Mouse (Mus musculus) CH12.LX (cell line): ENCODE measurements around the gene Tcp11.

Experiments
- BHLHE40 ChIP-seq: IDR thresholded peaks from 2 replicates; pipeline ENCODE4 v1.6.1; 2011; ENCODE audit warnings: mild to moderate bottlenecking, low read depth, low read length, improper control_type of control experiment
- CHD2 ChIP-seq: IDR thresholded peaks from 2 replicates; pipeline ENCODE4 v1.6.1; 2011; ENCODE audit warnings: low read length, improper control_type of control experiment
- CTCF ChIP-seq, 2 experiments: IDR thresholded peaks in 1 of 2; conservative IDR thresholded peaks in 1 of 2; 2 replicates each; pipeline ENCODE4 v1.5.1; 2011 to 2012; ENCODE audit warnings: low read depth in 2 of 2, low read length in 2 of 2, improper control_type of control experiment in 1 of 2, inconsistent platforms in 1 of 2, mild to moderate bottlenecking in 1 of 2, moderate library complexity in 1 of 2
- E2F4 ChIP-seq: IDR thresholded peaks from 2 replicates; pipeline ENCODE4 v1.6.1; 2011; ENCODE audit warnings: low read depth, low read length, improper control_type of control experiment; ENCODE audit not compliant: insufficient replicate concordance
- ETS1 ChIP-seq: conservative IDR thresholded peaks from 2 replicates; pipeline ENCODE4 v1.6.1; 2012; ENCODE audit warnings: low read depth, mild to moderate bottlenecking, inconsistent platforms, low read length, improper control_type of control experiment, moderate library complexity
- MAFK ChIP-seq: IDR thresholded peaks from 2 replicates; pipeline ENCODE4 v1.6.1; 2011; ENCODE audit warnings: low read length, improper control_type of control experiment; ENCODE audit not compliant: insufficient replicate concordance
- POLR2A ChIP-seq: IDR thresholded peaks from 2 replicates; pipeline ENCODE4 v1.6.1; 2011; ENCODE audit warnings: low read depth, mild to moderate bottlenecking, improper control_type of control experiment, low read length
- SMC3 ChIP-seq: IDR thresholded peaks from 2 replicates; pipeline ENCODE4 v1.6.1; 2011; ENCODE audit warnings: low read depth, low read length, improper control_type of control experiment

DNA sequence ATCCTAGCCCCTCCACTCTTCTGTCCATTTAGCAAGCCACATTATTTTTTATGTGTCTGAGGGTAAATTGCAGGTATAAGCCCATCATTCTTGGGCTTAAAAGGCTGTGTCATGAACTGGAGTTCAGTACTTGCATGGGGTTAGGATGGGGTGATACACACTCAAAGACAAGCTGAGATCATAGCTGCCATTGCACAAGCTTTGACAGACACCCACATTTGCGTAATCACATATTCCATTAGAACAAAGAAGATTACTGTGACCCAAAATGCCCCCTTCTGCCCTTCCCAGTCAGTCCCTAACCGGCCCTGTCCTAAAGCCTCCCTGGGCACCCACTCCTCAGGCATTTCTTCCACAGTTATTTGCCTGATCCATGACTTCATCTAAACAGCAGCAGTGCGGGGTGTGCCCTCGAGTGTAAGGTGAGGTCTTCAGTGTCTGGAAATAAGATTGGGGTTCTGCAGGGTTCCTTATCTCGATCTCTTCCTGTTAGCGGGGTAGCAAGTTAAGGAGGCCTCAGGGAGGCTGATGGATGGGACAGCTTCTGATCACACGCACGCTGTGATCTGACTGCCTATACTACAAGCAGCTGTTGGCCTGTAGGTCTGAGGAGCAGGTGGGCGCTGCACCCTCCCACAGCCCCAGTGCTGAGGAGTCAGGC is 49.0 kb downstream of the Tcp11 start:
- TF ChIP-seq POLR2A: no peak
- TF ChIP-seq CTCF (conservative IDR thresholded peaks at IDR 0.05 in 1 of 2, IDR thresholded peaks at IDR 0.05 in 1 of 2; ENCODE audit: low read depth in 2 of 2, low read length in 2 of 2): no peak
- no peak for TF ChIP-seq E2F4
- TF ChIP-seq BHLHE40: no peak
- no peak for TF ChIP-seq CHD2
- TF ChIP-seq ETS1: no peak
- TF ChIP-seq SMC3: no peak
- no peak for TF ChIP-seq MAFK
